Mouse (Mus musculus) olfactory bulb, adult 2 months (tissue): ENCODE results near the gene Cryge. TPM values are rescaled to one million over a fixed set of nuclear protein-coding genes. Genes with fewer than 3 reads are reported as not detected.

Experiments
- H3K27ac ChIP-seq: fragments of 200-500 bp; 2 replicates; pipeline ENCODE4 v1.5.1; 2012; ENCODE audit warnings: low read depth, low read length; ENCODE audit not compliant: insufficient read depth
- H3K4me1 ChIP-seq: fragments of 200-500 bp; 2 replicates; pipeline ENCODE4 v1.6.1; 2012; ENCODE audit warnings: low read length; ENCODE audit not compliant: control insufficient read depth, insufficient read depth
- H3K4me3 ChIP-seq: fragments of 200-500 bp; 2 replicates; pipeline ENCODE4 v1.5.1; 2012; ENCODE audit warnings: mild to moderate bottlenecking, low read depth, low read length, moderate library complexity; ENCODE audit not compliant: insufficient read depth
- CTCF ChIP-seq: fragments of 200-500 bp; IDR thresholded peaks from 2 replicates; pipeline ENCODE4 v1.5.1; 2012; ENCODE audit warnings: low read depth, mild to moderate bottlenecking, low read length, moderate library complexity; ENCODE audit not compliant: insufficient read depth
- POLR2A ChIP-seq: fragments of 200-500 bp; IDR thresholded peaks from 2 replicates; pipeline ENCODE4 v1.6.1; 2012; ENCODE audit warnings: mild to moderate bottlenecking, low read depth, low read length, moderate library complexity; ENCODE audit not compliant: insufficient read depth
- WGBS: fragments of 180-500 bp; shearing (Covaris S2); methylation state at CpG from one replicate; pipeline ENCODE4 v1.1.7; 2018; 5-methylcytosine and 5-hydroxymethylcytosine counted together
- polyA plus RNA-seq: library from polyadenylated mRNA; stranded (reverse); fragments of >200 nt; gene quantifications from 2 replicates; pipeline ENCODE4 v1.2.4, GENCODE M21; 2012; ENCODE audit warnings: low replicate concordance; ENCODE audit not compliant: missing spikeins, insufficient read depth, insufficient read length

The Cryge gene
- polyA plus RNA-seq, 1 experiment, result not detected

DNA sequence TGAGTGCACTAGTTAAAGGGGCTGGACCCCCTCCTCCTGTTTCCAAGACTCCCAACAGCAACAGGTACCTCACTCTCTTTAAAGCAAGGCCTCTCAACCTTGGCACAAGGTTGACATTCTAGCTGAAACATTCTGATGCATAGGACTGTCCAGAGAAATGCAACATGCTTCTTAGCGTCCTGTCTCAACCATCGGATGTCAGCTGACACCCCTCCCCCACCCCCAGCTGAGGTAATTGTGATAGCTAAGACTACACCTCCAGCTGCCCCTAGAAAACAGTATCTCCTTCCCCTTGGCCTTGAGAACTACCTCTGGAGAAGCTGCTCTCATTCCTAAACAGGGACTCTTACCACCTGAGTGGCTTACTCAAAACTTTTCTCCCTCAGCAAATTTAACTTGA lies 1.2 kb upstream of the Cryge start:
- 43% methylated on average over 2 of the region's 2 CpGs for WGBS
- H3K4me1 ChIP-seq, result no peaks in the 10 kb centered on the region
- H3K4me3 ChIP-seq, result no peak overlapping the region
- no peak for TF ChIP-seq POLR2A
- no peak overlapping the region for H3K27ac ChIP-seq

DNA sequence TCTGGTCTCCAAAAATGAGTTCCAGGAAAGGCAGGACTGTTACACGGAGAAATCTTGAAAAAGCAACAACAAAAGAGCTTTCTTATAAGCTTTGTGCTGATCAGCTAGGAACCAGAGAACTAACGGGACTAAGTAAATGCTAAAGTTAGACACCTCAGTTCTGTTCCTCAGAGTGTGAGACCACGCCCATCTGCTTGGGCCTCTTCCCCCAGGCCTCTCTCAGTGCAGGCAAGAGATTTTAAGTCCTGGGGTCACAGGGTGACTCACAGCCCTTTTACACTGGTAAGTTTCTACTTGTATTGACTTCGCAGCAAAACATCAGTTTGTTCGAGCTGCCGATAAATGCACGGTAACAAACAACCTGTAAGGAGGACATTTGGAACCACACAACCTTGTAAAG lies 747 bp upstream of the Cryge start:
- Histone ChIP-seq H3K4me3 (no peak overlapping the region), H3K4me1 (no peaks in the 10 kb centered on the region), H3K27ac (no peak overlapping the region)
- no peak for TF ChIP-seq CTCF
- no peak for TF ChIP-seq POLR2A
- 84% methylated on average over 7 of the region's 7 CpGs for WGBS

DNA sequence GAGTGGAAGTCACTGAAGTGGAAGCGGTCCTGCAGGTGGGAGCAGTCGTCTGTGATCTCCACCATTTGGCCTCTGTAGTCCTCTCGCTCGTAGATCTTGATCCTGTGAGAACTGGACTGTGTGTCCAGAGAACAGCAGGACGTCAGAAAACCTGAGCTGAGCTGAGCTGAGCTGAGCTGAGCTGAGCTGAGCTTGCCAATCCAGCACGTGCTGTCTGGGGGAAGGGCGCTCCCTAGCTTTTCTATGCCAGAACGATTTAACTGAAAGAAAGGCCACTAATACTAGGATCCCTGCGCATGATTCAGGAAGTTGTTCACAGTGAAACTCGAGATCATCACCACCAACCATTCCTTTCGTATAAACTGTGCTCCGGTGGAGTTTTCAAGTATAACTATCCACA lies 2.2 kb downstream of the Cryge start:
- 52% methylated on average over 12 of the region's 12 CpGs for WGBS
- Histone ChIP-seq H3K4me3 (no peak overlapping the region), H3K4me1 (no peaks in the 10 kb centered on the region), H3K27ac (no peak overlapping the region)
- no peak for TF ChIP-seq CTCF
- TF ChIP-seq POLR2A, result no peak

DNA sequence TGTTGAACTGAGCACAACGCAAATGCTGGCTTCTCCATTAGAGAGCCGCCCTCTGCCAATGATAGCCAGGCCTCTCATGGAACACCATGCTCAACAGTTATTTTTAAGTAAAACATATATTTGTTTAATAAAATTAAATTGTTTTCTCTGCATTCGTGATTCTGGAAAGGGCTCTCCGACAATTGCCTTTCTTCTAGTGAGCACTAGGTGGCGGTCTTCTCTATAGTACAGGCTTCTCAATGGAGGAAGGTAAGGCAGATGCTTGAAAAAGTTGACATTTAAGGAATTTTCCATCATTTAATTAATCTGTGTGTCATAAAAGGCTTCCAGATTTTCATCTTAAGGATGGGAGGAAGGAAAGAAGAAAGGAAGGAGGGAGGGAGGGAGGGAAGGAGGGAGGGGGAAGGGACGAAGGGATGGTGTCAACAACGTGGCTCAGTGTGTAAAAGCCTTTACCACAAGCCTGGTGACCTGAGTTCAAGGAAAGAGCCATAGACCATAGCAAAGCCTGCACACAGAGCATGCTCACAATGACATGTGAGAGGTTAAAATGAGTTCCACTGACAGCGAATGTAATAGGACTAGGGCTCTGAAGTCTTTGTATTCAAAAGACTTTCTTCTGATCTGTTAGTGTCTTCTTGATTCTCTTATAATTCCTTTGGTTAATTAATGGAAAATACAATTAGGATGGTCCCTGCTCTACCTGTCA lies 4.4 kb downstream of the Cryge start:
- TF ChIP-seq POLR2A (no peak), CTCF (no peak)
- H3K27ac ChIP-seq, result no peak overlapping the region
- no peaks in the 10 kb centered on the region for H3K4me1 ChIP-seq
- no peak overlapping the region for H3K4me3 ChIP-seq
- 38% methylated on average over 8 of the region's 8 CpGs for WGBS

DNA sequence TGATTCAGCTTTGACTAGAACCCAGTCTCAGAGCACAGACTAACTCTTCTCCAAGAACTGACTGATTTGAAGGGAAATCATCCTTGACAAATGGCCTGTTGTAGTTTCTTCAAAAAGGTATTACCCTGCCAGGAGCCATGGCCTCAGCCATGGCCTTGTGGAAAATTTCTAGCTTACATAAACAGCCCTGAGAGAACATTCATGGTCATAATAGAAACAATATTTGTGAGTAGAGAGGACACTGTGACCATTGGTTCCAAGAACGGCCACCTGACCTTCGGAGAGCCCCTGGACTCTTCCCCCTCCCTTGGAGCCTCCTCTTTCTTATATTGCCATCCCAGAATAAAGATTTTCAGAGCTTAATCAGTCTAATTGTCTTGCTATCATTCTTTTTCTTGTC lies 7.5 kb downstream of the Cryge start:
- WGBS, result 88% methylated on average over 2 of the region's 2 CpGs
- no peak for TF ChIP-seq POLR2A
- no peak for TF ChIP-seq CTCF
- Histone ChIP-seq H3K4me3 (no peak overlapping the region), H3K4me1 (no peaks in the 10 kb centered on the region), H3K27ac (no peak overlapping the region)

DNA sequence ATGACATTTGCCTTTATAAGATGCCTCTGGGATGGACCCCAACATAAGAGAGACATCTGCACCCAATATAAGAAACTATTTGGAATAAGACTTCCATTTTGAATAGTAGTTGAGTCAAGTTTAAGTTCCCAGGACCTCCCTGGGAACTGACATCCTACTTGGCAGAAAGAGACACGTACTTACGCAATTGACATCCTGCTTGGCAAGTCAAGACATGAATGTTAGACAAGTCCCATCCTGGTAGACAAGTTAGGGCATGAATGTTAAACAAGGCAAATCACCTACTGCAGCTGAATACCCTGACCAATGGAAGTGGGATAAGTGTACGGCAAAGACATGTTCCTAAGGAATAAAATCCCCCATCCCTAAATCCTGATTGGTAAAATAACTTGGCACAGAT lies 9.1 kb downstream of the Cryge start:
- no peaks in the 10 kb centered on the region for H3K4me1 ChIP-seq
- no peak for TF ChIP-seq POLR2A
- no peak for TF ChIP-seq CTCF
- no peak overlapping the region for H3K4me3 ChIP-seq
- 97% methylated on average over 3 of the region's 3 CpGs for WGBS
- H3K27ac ChIP-seq, result no peak overlapping the region

DNA sequence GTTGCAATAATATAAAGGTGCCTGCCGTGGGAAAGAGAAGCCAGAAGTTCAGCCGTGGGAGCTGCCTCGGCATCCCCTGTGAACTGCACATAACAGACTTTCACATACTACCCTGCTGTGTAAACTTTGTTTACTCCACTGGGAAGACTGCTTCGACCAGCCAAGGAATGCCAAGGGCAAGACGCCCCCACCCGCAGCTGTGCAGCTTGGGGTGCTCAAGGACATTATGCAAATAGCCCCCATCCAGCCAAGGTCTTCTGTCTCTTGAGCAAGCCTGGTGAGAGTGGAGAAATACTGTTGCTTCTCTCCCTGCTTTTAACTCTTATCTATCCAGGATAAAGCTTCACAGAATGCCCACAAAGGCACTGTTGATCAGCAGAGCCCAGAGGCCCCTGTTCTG lies 10.1 kb downstream of the Cryge start:
- Histone ChIP-seq H3K4me3 (no peak overlapping the region), H3K27ac (no peak overlapping the region), H3K4me1 (no peaks in the 10 kb centered on the region)
- 78% methylated on average over 6 of the region's 6 CpGs for WGBS
- TF ChIP-seq POLR2A (no peak), CTCF (no peak)

DNA sequence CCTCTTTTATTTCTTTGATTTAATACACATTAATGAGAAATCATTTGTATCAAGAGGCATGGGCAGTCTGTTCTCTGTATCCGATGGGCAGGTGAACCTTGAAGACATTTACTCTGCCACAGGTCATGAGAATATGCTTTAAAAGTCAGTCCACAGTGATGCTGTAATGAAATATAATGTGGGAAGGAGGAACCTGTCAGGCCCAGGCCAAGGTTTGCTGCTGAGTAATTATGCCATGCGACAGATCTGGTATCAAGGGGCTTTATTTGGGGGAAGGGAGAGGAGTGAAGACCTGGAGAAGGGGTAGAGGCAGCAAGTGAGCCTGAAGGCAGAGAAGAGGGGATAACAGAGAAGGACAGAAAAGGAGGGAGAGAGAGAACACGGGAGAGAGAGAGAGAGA lies 11.3 kb downstream of the Cryge start:
- TF ChIP-seq POLR2A (no peak), CTCF (no peak)
- H3K27ac ChIP-seq, result no peak overlapping the region
- no peaks in the 10 kb centered on the region for H3K4me1 ChIP-seq
- 83% methylated on average over 3 of the region's 3 CpGs for WGBS
- no peak overlapping the region for H3K4me3 ChIP-seq

DNA sequence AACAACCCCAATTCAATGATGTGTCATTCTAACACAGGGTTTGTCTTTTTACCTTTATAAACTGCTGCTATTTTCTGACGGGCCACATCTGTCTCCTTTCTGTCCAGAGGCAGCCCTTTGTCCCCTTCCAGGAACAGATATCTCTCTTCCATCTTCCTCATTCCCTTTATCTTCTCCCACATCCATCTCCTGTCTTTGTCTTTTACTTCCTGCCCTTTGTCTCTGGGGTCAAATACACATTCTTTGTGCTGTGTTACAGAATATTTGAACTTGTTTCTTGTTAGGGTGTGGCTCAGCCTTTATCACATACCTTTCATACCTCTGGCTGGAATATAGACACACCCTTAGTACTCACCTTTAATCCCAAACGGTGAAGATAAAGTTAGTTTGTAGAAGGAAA lies 13.4 kb downstream of the Cryge start:
- 86% methylated on average over 2 of the region's 2 CpGs for WGBS
- H3K27ac ChIP-seq, result no peak overlapping the region
- no peaks in the 10 kb centered on the region for H3K4me1 ChIP-seq
- H3K4me3 ChIP-seq, result no peak overlapping the region
- TF ChIP-seq CTCF (no peak), POLR2A (no peak)

DNA sequence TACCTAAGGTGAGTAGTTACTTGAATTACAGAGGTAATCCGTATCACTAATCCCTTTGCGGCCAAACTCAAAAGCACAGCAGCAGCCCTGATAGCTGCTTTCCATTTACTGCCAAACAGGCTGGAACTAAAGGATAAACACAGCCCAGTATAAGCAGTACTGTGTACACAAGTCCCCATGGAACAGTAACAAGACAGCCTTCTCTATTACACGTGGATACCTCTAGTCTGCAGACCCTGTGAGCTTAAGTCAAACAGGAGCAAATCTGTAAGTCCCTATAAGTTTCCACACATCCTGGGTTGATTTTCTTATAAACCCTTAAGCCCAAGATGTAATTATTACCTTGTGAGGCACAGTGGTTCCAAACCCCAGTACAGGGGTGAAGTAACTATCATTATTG lies 15.4 kb downstream of the Cryge start:
- Histone ChIP-seq H3K4me1 (no peaks in the 10 kb centered on the region), H3K4me3 (no peak overlapping the region), H3K27ac (no peak overlapping the region)
- TF ChIP-seq POLR2A, result no peak
- TF ChIP-seq CTCF, result no peak
- 26% methylated on average over 3 of the region's 3 CpGs for WGBS
